ENCODE assay signal across 15 mouse cellular contexts in the genomic region with DNA sequence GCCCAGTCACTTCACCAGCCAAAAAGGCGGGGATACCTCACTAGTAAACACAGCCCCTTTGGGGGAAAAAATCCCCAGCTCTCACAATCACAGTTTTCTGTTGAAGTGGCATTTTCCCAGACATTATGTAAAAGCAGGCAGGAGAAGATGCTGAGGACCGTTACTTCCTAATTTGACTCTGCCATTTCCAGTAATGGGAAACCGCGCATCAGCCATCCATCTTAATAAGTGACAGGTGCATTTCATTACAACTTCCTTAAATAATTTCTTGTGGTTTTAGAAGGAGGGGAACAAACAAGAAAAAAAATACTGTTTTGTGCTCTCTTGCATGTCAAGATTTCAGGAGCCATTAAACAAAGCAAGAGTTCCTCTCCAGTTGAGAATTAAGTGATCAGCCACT.
"Had no signal": no experiment of that assay in that cellular context is flagged by ENCODE, and none has a peak within 500 bp of the region (broad histone marks: within the 10 kb centered on the region; RNA-seq: fewer than 3 reads in every experiment).

No protein-coding gene starts in this region.

- H3K27ac ChIP-seq: neural tube, embryonic 15.5 days; stomach, embryonic 15.5 days; stomach, postnatal 0 days had no signal

- H3K4me3 ChIP-seq: neural tube, embryonic 15.5 days; stomach, embryonic 15.5 days had no signal

- DNase-seq: retina, postnatal 1 day; right cerebral cortex, adult 18-20 months; right cerebral cortex, postnatal 14 days; right cerebral cortex, postnatal 25 days; right cerebral cortex, postnatal 4 days; spleen, adult 18-20 months; thymus, adult 18-20 months; thymus, adult 2 months; thymus, postnatal 14 days; thymus, postnatal 25 days; thymus, postnatal 36 days; thymus, postnatal 4 days had no signal
